Mouse (Mus musculus) kidney, postnatal 36 days (tissue): ENCODE measurements at regions not wholly inside any gene's neighbourhood (a gene's known extent, or its start where the extent isn't known, plus 50 kb on each side); places are given as distances from the start of the nearest gene placed in this dataset.

ENCODE experiments used
- DNase-seq, 2 experiments: peaks; one replicate each; pipeline ENCODE4 v3.0.0; 2021 to 2022; ENCODE audit warnings: mixed read lengths in 2 of 2

GRCm38 (mm10) chr13:43919781-43920420, 135.3 kb downstream of the Cd83 start:
- no peak for DNase-seq

- DNase-seq, result no peak
Measured at GRCm38 (mm10) chr13:43930081-43930981, 145.8 kb downstream of the Cd83 start.

- DNase-seq, result peak; percentile 36 to 56
Measured at GRCm38 (mm10) chr13:43932946-43933345, 148.4 kb downstream of the Cd83 start.

GRCm38 (mm10) chr13:43935284-43935683, 150.7 kb downstream of the Cd83 start:
- peak; percentile 68 to 70 for DNase-seq

- no peak for DNase-seq
Measured at GRCm38 (mm10) chr13:43936504-43936903, 151.9 kb downstream of the Cd83 start.

GRCm38 (mm10) chr13:43938611-43939010, 154.0 kb downstream of the Cd83 start:
- DNase-seq, result no peak

GRCm38 (mm10) chr13:43939375-43939774, 154.8 kb downstream of the Cd83 start:
- no peak for DNase-seq

- peak; percentile 17 to 26 for DNase-seq
Measured at GRCm38 (mm10) chr13:43941731-43942130, 157.2 kb downstream of the Cd83 start.

- DNase-seq, result no peak
Measured at GRCm38 (mm10) chr13:43948606-43949005, 164.0 kb downstream of the Cd83 start.

GRCm38 (mm10) chr13:43949740-43950643, 165.4 kb downstream of the Cd83 start:
- DNase-seq, result no peak

GRCm38 (mm10) chr13:43952491-43952890, 167.9 kb downstream of the Cd83 start:
- peak in 1 of 2 experiments; percentile 18 for DNase-seq

GRCm38 (mm10) chr13:43952972-43953592, 168.5 kb downstream of the Cd83 start:
- no peak for DNase-seq

- peak; percentile 47 to 84 for DNase-seq
Measured at GRCm38 (mm10) chr13:43954714-43955393, 170.3 kb downstream of the Cd83 start.

GRCm38 (mm10) chr13:43957046-43957445, 172.5 kb downstream of the Cd83 start:
- DNase-seq, result no peak

GRCm38 (mm10) chr13:43959121-43959572, 174.6 kb downstream of the Cd83 start:
- DNase-seq, result no peak

- no peak for DNase-seq
Measured at GRCm38 (mm10) chr13:43961047-43961690, 176.6 kb downstream of the Cd83 start.

- no peak for DNase-seq
Measured at GRCm38 (mm10) chr13:43961987-43962386, 177.4 kb downstream of the Cd83 start.

GRCm38 (mm10) chr13:43963321-43963720, 178.7 kb downstream of the Cd83 start:
- peak; percentile 21 to 69 for DNase-seq

- DNase-seq, result peak; percentile 12 to 33
Measured at GRCm38 (mm10) chr13:43965256-43965905, 180.8 kb downstream of the Cd83 start.

GRCm38 (mm10) chr13:43967516-43967915, 182.9 kb downstream of the Cd83 start:
- no peak for DNase-seq

GRCm38 (mm10) chr13:43972906-43973305, 188.3 kb downstream of the Cd83 start:
- no peak for DNase-seq
